Mouse (Mus musculus): ENCODE data around the gene Gm10256. TPM values are rescaled to one million over a fixed set of nuclear protein-coding genes. Genes with fewer than 3 reads are reported as not detected.
"Not testable (repeated sequence)": the region's sequence is repeated elsewhere in the genome, so short reads cannot be mapped to it uniquely, and the experiment has no call there.

The Gm10256 gene
- not detected for total RNA-seq (2021)
- long read RNA-seq, experiment 1: 0 reads
- long read RNA-seq, experiment 2: 0 reads

- DNase-seq; intact Hi-C loops (cut with DNase I; ENCODE audit: low total_unique reads): not testable (repeated sequence)
Observed at GRCm38 (mm10) chrY:2830380-2830779, at the start of gene Gm10256, which contains the start of gene Rbmy. Gm10256 (plus strand) TSS chrY:2830699. Rbmy (plus strand) TSS chrY:2830680.

- DNase-seq; intact Hi-C loops (cut with DNase I; ENCODE audit: low total_unique reads): not testable (repeated sequence)
Observed at GRCm38 (mm10) chrY:2796105-2796504, 34.4 kb upstream of the Gm10256 start, which contains the start of gene Gm4064. Gm4064 (minus strand) TSS chrY:2796205.

DNA sequence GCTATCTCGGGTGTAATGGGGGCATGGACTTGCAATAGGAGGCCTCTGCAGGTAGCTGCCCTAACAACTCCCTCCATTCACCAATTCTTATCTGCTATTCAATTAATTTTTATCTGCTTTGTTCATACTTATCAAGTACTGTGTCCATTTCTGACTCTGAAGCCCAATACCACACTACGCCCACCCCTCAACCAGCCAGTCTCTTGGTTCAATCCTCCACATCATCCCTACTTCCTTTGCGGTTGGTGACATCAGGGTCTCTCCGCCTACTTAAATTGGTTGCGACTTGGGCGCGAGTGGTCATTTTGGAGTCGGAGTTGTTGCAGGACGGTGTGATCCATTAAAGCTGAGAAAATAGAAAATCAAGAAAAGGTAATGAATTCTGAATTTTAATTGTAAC is 70.2 kb downstream of the Gm10256 start, which contains the start of gene Gm10352:
Gm10352 (plus strand) TSS at position 301 of the 400 bp plus-strand sequence.
- intact Hi-C loops (cut with DNase I; ENCODE audit: low total_unique reads); DNase-seq: not testable (repeated sequence)

Other genes starting within 250 kb of the Gm10256 start
- gene H2al2c, start 231.6 kb upstream of the Gm10256 start, total RNA-seq (2021): not detected
- gene Sry, start 167.0 kb upstream of the Gm10256 start, total RNA-seq (2021): not detected
- not detected for gene H2al2b, start 110.0 kb upstream of the Gm10256 start, total RNA-seq (2021)
- gene Gm4064, start 34.5 kb upstream of the Gm10256 start, total RNA-seq (2021): not detected
- gene Rbmy, start within 50 bp of the Gm10256 start, total RNA-seq (2021): not detected
- not detected for gene Gm10352, start 70.3 kb downstream of the Gm10256 start, total RNA-seq (2021)
- not detected for gene Gm29289, start 101.9 kb downstream of the Gm10256 start, total RNA-seq (2021)

Measured in gastrocnemius, postnatal 14 days (tissue).